ENCODE assay signal across 13 mouse cellular contexts in genomic region chr6:37336381-37336780, GRCm38 (mm10). TPM values are rescaled to one million over a fixed set of nuclear protein-coding genes. Genes with fewer than 3 reads are reported as not detected.
DNase-seq lines count a peak whose midpoint lies in the region; ATAC-seq and TF ChIP-seq lines count a peak whose summit lies in the region.
"Had no signal": no experiment of that assay in that cellular context is flagged by ENCODE, and none has a peak within 500 bp of the region (broad histone marks: within the 10 kb centered on the region; RNA-seq: fewer than 3 reads in every experiment).

No protein-coding gene starts in this region.

- no peak for TF ChIP-seq CTCF in lung, embryonic 14.5 days (IDR thresholded peaks at IDR 0.05; ENCODE audit: low read depth)
- TF ChIP-seq CTCF in embryonic fibroblast, embryonic 13.5 days (IDR thresholded peaks at IDR 0.05; ENCODE audit: borderline replicate concordance, insufficient read depth, low read length): no peak

- ATAC-seq in lung, embryonic 14.5 days (ENCODE audit: insufficient read depth): no peak; the same call in 1 of the 2 replicates
- 0 out of 2 replicates have a peak, but pooled peaks have one; percentile 31 for ATAC-seq in hindbrain, embryonic 16.5 days
- peak; percentile 31; the same call in 1 of the 2 replicates for ATAC-seq in neural tube, embryonic 15.5 days (ENCODE audit: low FRiP score)
- no peak for ATAC-seq in liver, embryonic 11.5 days (replicated peaks; ENCODE audit: low FRiP score)
- ATAC-seq: intestine, embryonic 15.5 days; liver, embryonic 12.5 days had no signal

- WGBS in lung, embryonic 14.5 days: 51% methylated on average over 7 of the region's 7 CpGs
- 54% methylated on average over 7 of the region's 7 CpGs for WGBS in hindbrain, embryonic 16.5 days
- WGBS in neural tube, embryonic 15.5 days: 56% methylated on average over 7 of the region's 7 CpGs
- WGBS in liver, embryonic 11.5 days: 76% methylated on average over 7 of the region's 7 CpGs

- DNase-seq in lung, embryonic 14.5 days: no peak
- DNase-seq in lung, postnatal 4 days: no peak
- no peak for DNase-seq in liver, embryonic 11.5 days (ENCODE audit: low spot score)
- DNase-seq in adrenal gland, adult 2 months: no peak
- DNase-seq: gastrocnemius, postnatal 36 days; thymus, postnatal 25 days had no signal

- H3K9me3 ChIP-seq in lung, embryonic 14.5 days (ENCODE audit: low read depth, low read length): no peaks in the 10 kb centered on the region
- H3K9me3 ChIP-seq in hindbrain, embryonic 16.5 days (ENCODE audit: control insufficient read depth, low read length): no peaks in the 10 kb centered on the region
- H3K9me3 ChIP-seq in neural tube, embryonic 15.5 days (replicated peaks): no peaks in the 10 kb centered on the region
- H3K9me3 ChIP-seq in liver, embryonic 11.5 days (ENCODE audit: control insufficient read depth, low read length): no peaks in the 10 kb centered on the region
- H3K9me3 ChIP-seq: intestine, embryonic 15.5 days; liver, embryonic 12.5 days had no signal

- no peak overlapping the region for H3K9ac ChIP-seq in lung, embryonic 14.5 days
- H3K9ac ChIP-seq in hindbrain, embryonic 16.5 days (ENCODE audit: low read depth, low read length): no peak overlapping the region; the same call in 1 of the 2 replicates
- H3K9ac ChIP-seq in neural tube, embryonic 15.5 days (replicated peaks): no peak overlapping the region
- H3K9ac ChIP-seq in liver, embryonic 11.5 days (ENCODE audit: low read depth, low read length): no peak overlapping the region
- H3K9ac ChIP-seq: intestine, embryonic 15.5 days; liver, embryonic 12.5 days had no signal

- H3K27me3 ChIP-seq in lung, embryonic 14.5 days (ENCODE audit: insufficient read depth, low read length): no peaks in the 10 kb centered on the region
- H3K27me3 ChIP-seq in hindbrain, embryonic 16.5 days (replicated peaks; ENCODE audit: control insufficient read depth, insufficient read depth, low read length): no peaks in the 10 kb centered on the region
- no peaks in the 10 kb centered on the region for H3K27me3 ChIP-seq in neural tube, embryonic 15.5 days (replicated peaks)
- H3K27me3 ChIP-seq in liver, embryonic 11.5 days (replicated peaks; ENCODE audit: control insufficient read depth, insufficient read depth, low read length): no peaks in the 10 kb centered on the region
- H3K27me3 ChIP-seq: intestine, embryonic 15.5 days; liver, embryonic 12.5 days had no signal

- no peak overlapping the region for H3K4me2 ChIP-seq in lung, embryonic 14.5 days
- no peak overlapping the region for H3K4me2 ChIP-seq in hindbrain, embryonic 16.5 days (ENCODE audit: low read length)
- H3K4me2 ChIP-seq in neural tube, embryonic 15.5 days: no peak overlapping the region
- H3K4me2 ChIP-seq in liver, embryonic 11.5 days: no peak overlapping the region
- H3K4me2 ChIP-seq: intestine, embryonic 15.5 days; liver, embryonic 12.5 days had no signal

- H3K4me1 ChIP-seq in lung, embryonic 14.5 days (ENCODE audit: insufficient read depth): 0 out of 2 replicates have a peak, but pooled peaks cover 8% of the 10 kb centered on the region
- 0 out of 2 replicates have a peak, but pooled peaks cover 2% of the 10 kb centered on the region for H3K4me1 ChIP-seq in embryonic fibroblast, embryonic 13.5 days (ENCODE audit: control insufficient read depth, insufficient read depth, low read length)
- H3K4me1 ChIP-seq in hindbrain, embryonic 16.5 days (ENCODE audit: control insufficient read depth, insufficient read depth, low read depth, low read length): peaks cover 10% of the 10 kb centered on the region
- peaks cover 12% of the 10 kb centered on the region for H3K4me1 ChIP-seq in neural tube, embryonic 15.5 days
- no peaks in the 10 kb centered on the region for H3K4me1 ChIP-seq in liver, embryonic 11.5 days (replicated peaks; ENCODE audit: control insufficient read depth, insufficient read depth, low read length)
- H3K4me1 ChIP-seq: intestine, embryonic 15.5 days; liver, embryonic 12.5 days had no signal

- peaks cover 64% of the 10 kb centered on the region for H3K36me3 ChIP-seq in lung, embryonic 14.5 days (ENCODE audit: insufficient read depth)
- no peaks in the 10 kb centered on the region for H3K36me3 ChIP-seq in hindbrain, embryonic 16.5 days (ENCODE audit: control insufficient read depth, insufficient read depth, low read length)
- H3K36me3 ChIP-seq in neural tube, embryonic 15.5 days: no peaks in the 10 kb centered on the region
- H3K36me3 ChIP-seq in liver, embryonic 11.5 days (ENCODE audit: control insufficient read depth, insufficient read depth, low read length): no peaks in the 10 kb centered on the region; the same call in 1 of the 2 replicates
- H3K36me3 ChIP-seq: G1E had no signal

- H3K27ac ChIP-seq in lung, embryonic 14.5 days (ENCODE audit: low read depth): peak overlapping the region; percentile 78
- H3K27ac ChIP-seq in embryonic fibroblast, embryonic 13.5 days (ENCODE audit: insufficient read depth, low read length): peak overlapping the region; percentile 93; the same call in 1 of the 2 replicates
- H3K27ac ChIP-seq in hindbrain, embryonic 16.5 days (ENCODE audit: low read depth, low read length): 0 out of 2 replicates have a peak overlapping the region, but pooled peaks have one; percentile 5
- H3K27ac ChIP-seq in neural tube, embryonic 15.5 days (replicated peaks): peak overlapping the region; percentile 56
- H3K27ac ChIP-seq in liver, embryonic 11.5 days (ENCODE audit: low read depth, low read length): no peak overlapping the region
- H3K27ac ChIP-seq: intestine, embryonic 15.5 days; liver, embryonic 12.5 days had no signal

- no peak overlapping the region for H3K4me3 ChIP-seq in lung, embryonic 14.5 days (ENCODE audit: low read depth, low read length)
- H3K4me3 ChIP-seq in embryonic fibroblast, embryonic 13.5 days (ENCODE audit: insufficient read depth, low read length): no peak overlapping the region
- no peak overlapping the region for H3K4me3 ChIP-seq in hindbrain, embryonic 16.5 days (ENCODE audit: low read length)
- no peak overlapping the region for H3K4me3 ChIP-seq in neural tube, embryonic 15.5 days (replicated peaks)
- H3K4me3 ChIP-seq in liver, embryonic 11.5 days (ENCODE audit: low read depth, low read length): no peak overlapping the region
- H3K4me3 ChIP-seq: intestine, embryonic 15.5 days; liver, embryonic 12.5 days; myocyte had no signal

- TF ChIP-seq POLR2A in embryonic fibroblast, embryonic 13.5 days (IDR thresholded peaks at IDR 0.05; ENCODE audit: low read depth, low read length): no peak

RNA-seq across cellular contexts. Expression of gene Dgki, which starts 36.4 kb away (rescaled TPM):
- polyA plus RNA-seq in lung, embryonic 14.5 days (2014; fragmentation: Nextera tagmentation; extraction: Ambion mirVana): 0.34 and 0.46 TPM in 2 replicates
- polyA plus RNA-seq in embryonic fibroblast, embryonic 13.5 days (2011; ENCODE audit: insufficient read length, low read depth, missing spikeins): 0.25 and 0.33 TPM in 2 replicates
- polyA plus RNA-seq in hindbrain, embryonic 16.5 days (2015; fragmentation: Nextera tagmentation; extraction: Ambion mirVana): 6.0 and 6.7 TPM in 2 replicates
- polyA plus RNA-seq in neural tube, embryonic 15.5 days (2015; fragmentation: Nextera tagmentation; extraction: Ambion mirVana): 6.5 and 7.1 TPM in 2 replicates
- polyA plus RNA-seq in liver, embryonic 11.5 days (2014; fragmentation: Nextera tagmentation; extraction: Ambion mirVana): 0.17 and 0.18 TPM in 2 replicates
- 1 to 10 TPM; 2.0 to 2.6 TPM for total RNA-seq in adrenal gland, adult 2 months (2021)
- polyA plus RNA-seq in adrenal gland, adult 2 months (2012; rRNA removed): 0.53 and 0.54 TPM in 2 replicates
- polyA plus RNA-seq: G1E had no signal

Comparison
In these comparisons a context has a peak if more than half of its experiments do, and no peak if none do; other contexts are left out.
1. ATAC-seq: peak in hindbrain, embryonic 16.5 days (single experiment) and neural tube, embryonic 15.5 days (single experiment); none in lung, embryonic 14.5 days (single experiment) and liver, embryonic 11.5 days (single experiment).